Mouse (Mus musculus) adrenal gland, postnatal 14 days (tissue): ENCODE results near the gene Dner. TPM values are rescaled to one million over a fixed set of nuclear protein-coding genes. Genes with fewer than 3 reads are reported as not detected.
A peak's percentile ranks its signal among the peaks of the same experiment; 100 is the strongest.
"Not testable (repeated sequence)": the region's sequence is repeated elsewhere in the genome, so short reads cannot be mapped to it uniquely, and the experiment has no call there.

ENCODE experiments used
- DNase-seq: peaks from one replicate; pipeline ENCODE4 v3.0.0; 2021; ENCODE audit warnings: mixed read lengths
- total RNA-seq: library from RNA; stranded (reverse); gene quantifications from 2 replicates; pipeline ENCODE4 v1.2.3, GENCODE M21; 2021

Gene Dner
- total RNA-seq, 1 experiment from 2014 or later: 2.4 TPM

GRCm38 (mm10) chr1:84396787-84397186, 299.2 kb downstream of the Dner start:
- DNase-seq: no peak

DNA sequence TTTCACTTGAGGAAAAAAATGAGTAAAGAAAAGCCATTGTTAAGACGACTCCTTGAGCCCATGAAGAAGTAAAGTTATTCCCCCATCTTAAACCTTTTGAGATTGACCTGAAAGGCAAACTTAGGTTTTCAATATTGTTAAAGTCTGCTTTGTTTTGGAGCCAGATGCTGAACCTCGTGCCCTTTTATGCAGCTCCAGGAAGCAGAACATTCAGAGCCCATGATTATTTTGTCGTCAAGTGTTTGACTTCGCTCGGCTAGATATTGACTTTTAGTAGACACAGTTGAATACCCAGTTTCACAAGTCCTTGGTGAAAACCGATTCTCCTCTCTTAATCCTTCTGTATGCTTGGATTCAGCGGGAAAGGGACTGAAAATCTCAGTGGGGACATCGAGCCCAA, 300.1 kb downstream of the Dner start:
- no peak for DNase-seq

GRCm38 (mm10) chr1:84390961-84391360, 305.1 kb downstream of the Dner start:
- no peak for DNase-seq

DNA sequence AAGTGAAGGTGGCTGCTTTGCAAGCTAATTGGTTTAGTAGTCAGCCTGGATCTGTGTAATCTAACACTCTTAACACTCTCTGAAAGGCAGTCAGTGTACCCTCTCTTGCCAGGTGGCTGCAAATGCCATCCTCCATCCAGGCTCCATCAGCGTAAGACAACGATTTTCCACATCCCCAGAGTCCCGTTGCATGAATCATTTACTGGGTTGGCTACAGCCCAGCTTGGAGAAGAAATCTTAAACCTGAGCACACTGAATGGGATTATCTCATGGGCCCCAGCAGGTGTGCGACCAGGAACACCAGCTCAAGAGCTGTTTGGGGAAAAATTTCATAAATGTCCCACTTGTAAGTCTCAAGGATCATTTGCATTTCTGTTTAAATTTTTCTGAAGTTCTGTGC, 308.4 kb downstream of the Dner start:
- no peak for DNase-seq

GRCm38 (mm10) chr1:84386481-84387146, 309.4 kb downstream of the Dner start:
- no peak for DNase-seq

- no peak for DNase-seq
These were observed 313.3 kb downstream of the Dner start for GRCm38 (mm10) chr1:84382709-84383108.

DNA sequence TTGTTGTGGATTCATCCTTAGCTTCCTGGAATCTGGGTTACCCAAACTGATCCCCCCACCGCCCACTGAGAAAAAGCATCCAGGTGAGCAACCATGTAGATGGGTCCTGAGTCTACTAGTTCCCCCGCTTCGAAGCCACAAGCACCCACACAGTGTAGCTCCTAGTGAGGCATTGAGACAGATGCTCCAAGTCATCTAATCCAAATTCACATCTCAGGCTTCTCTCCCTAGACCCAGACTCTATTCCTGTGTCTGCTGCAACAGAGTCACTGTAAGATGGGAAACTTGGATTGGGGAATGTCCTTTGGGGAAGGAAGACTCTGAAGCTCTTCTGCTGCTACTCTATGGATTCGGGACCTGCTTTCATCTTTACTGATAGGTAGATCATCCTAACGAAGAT, 314.0 kb downstream of the Dner start:
- DNase-seq: no peak

- no peak for DNase-seq
These were observed 315.1 kb downstream of the Dner start for GRCm38 (mm10) chr1:84380895-84381294.

- DNase-seq: no peak
These were observed 328.3 kb downstream of the Dner start for GRCm38 (mm10) chr1:84367733-84368132.

DNA sequence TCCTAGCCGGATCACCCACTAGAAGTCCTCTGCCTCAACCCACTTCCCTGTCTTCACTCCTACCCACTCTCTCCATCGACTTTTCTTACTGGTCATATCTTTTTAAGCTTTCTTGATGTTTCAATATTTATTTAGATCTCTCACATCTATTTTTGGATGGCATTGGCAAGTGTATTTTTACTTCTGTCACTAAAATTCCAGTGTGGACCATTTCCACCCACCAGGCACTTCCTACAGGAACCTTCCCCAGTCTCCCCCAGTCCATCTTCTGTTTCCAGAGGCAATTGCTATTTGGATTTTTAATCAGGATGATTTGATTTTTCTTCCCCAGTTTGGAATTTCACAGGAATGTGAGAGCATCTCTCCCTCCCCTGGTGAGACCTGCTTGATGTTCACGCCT, 329.5 kb downstream of the Dner start:
- no peak for DNase-seq

DNA sequence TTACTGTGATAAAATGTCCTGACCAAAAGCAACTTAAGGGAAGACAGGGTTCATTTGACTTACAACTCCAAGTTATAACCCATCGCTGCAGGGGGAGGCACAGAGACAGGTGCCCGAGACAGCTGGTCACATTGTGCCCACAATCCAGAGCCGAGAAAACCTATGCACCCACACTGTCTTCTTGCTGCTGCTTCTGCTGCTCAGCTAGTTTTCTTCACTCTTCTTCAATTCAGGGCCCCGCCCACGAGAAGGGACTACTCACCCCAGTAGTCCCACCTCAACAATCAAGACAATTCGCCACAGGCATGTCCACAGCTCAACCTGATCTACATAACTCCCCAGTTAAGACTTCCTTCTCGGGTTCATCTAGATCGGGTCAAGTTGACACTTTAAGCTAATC, 332.1 kb downstream of the Dner start, which contains the start of gene Pid1:
Pid1 (minus strand) TSS at position 214 of the 400 bp plus-strand sequence.
- DNase-seq: no peak

- no peak for DNase-seq
These were observed 333.1 kb downstream of the Dner start for GRCm38 (mm10) chr1:84362709-84363617.

DNA sequence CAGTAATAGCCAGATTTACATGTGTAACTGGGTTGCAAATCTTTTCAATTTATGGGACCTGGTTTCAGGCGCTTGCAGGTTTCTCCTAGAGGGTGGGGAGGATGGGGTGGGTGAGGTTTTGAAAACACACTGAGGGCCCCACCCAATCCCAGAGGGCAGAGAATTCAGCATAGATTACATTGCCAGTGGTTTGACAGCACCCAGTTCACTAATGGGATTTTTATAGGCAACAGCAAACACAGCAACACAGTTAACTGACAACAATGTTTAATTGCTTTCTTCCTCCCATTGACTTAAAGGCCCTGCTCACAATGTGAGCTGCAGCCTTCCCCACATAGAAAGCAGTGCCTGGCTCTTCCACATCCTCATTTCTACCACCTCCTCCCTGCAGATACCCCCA, 333.8 kb downstream of the Dner start:
- no peak for DNase-seq

DNA sequence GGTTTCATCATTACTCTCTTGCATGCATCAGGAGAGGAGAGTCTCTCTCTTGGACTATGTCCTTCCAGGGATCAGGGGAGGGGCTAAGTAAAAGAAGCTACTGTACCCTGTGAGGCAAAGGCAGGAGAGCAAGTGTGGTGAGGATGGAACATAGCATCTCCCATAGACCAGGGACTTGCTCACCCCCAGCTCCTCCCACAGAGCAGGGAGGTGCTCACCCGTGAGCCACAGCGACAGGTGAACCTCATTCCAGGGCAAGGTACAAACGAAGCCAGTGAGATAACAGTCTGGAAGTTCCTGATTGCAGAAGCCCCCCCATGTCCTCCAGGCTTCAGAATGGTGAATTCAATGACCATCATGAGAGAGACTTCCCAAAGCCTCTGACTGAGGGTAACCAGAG, 334.6 kb downstream of the Dner start:
- DNase-seq: no peak

DNA sequence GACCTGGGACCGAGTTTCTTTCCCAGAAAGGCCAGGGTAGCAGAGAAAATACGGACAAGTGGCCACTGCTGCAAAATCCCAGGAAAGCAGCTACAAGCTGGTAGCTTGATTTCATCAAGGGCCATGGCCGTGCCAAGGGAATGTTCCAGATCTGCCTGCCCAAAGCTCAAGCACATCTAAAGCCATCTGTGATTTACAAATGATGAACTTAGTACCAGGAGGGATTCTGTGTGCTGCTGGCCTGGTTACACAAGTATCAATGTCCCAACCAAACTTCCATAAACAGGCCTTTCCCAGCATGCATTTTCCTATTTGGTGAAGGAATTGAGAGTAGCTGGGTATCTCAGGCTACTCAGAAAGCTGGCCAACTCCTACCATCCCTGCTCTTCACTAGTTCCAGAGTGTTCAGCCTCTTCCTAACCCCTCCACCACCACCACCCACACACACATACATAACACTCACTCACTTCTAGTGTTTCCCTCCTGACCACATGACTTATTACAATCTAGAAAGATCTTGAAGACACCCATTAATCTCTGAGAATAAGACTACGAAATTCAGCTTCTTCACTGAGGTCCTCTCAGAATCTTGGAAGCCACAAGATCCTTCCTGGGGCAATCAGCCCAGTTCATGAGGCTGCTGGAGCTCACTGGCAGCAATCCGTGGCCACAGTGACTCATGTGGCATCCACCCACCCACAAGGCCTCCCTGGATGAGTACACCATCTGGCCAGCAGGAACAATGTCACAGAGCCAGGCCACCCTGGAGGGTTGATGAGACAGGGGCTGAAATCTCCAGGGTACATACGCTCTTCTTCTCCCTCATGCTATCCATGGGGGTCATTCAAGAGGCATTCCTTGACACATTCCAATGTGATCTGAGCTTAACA, 336.2 kb downstream of the Dner start:
- peak; percentile 20 for DNase-seq

GRCm38 (mm10) chr1:84357216-84357615, 338.8 kb downstream of the Dner start:
- no peak for DNase-seq

GRCm38 (mm10) chr1:84350262-84350661, 345.8 kb downstream of the Dner start:
- DNase-seq: no peak

GRCm38 (mm10) chr1:84347796-84348476, 348.1 kb downstream of the Dner start:
- no peak for DNase-seq

DNA sequence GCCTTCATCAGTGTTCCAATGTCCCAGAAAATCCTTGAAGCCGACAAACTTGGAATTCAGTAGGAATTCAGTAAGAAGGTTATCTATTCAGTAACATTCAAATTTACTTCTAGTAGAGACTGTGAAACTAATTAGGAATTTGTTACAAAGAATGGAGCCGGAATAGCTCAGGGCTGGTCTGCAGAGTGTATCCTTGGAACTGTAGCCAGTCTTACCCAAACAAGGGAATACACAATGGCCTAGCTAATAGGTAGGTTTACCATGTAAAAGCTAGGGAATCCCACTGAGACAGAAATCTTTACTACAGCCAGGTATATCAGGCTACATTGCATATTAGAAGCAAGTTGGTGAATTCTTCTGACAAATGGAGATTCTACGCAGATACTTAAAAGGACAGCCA, 363.2 kb downstream of the Dner start:
- not testable (repeated sequence) for DNase-seq

GRCm38 (mm10) chr1:84331861-84332260, 364.2 kb downstream of the Dner start:
- not testable (repeated sequence) for DNase-seq

DNA sequence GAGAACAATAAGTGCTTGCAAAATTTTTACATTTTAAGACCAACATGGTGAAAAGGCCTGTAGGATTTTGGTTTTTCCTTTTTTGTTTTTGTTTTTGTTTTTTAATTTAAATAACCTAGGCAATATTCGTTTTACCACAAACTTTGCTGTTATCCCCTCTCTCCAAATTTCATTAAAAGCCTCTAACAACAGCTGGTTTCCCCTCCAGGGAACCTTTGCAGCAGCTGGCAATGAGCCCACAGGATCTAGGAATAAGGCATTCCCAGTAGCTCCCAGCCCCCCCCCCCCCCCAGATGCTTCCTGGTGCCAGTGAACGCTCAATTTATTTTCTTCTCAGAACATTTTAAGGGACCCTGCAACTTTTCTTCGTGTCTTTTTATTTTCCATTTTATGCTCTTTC, 370.7 kb downstream of the Dner start:
- peak; percentile 21 for DNase-seq

DNA sequence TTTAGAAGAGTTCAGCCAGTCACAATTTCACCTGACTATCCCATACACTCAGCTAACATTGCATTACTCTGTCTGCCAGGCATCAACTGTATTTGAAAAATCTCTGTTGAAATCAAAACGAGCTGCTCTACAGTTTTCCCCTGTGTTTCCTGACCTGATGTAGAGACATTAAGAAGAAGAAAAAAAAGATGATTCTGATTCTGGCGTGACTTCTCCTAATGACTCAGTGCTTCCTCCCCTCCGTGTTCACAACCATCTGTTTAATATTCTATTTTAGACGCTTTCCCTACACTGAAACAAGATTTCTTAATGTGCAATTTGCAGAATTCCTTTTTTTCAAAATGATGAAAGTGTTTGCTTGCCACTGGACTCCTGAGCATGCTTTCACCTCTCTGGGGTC, 374.7 kb downstream of the Dner start:
- no peak for DNase-seq
